Mouse (Mus musculus) heart, adult 18-20 months (tissue): ENCODE results near the gene Zfp345. TPM values are rescaled to one million over a fixed set of nuclear protein-coding genes. Genes with fewer than 3 reads are reported as not detected.
"Not testable (repeated sequence)": the region's sequence is repeated elsewhere in the genome, so short reads cannot be mapped to it uniquely, and the experiment has no call there.

Experiments
- DNase-seq, 2 experiments: peaks; one replicate each; pipeline ENCODE4 v3.0.0; 2021 to 2022; ENCODE audit warnings: mixed read lengths in 1 of 2
- long read RNA-seq, 2 experiments: library from polyadenylated mRNA; stranded (forward); transcript quantifications; one replicate each; pipeline ENCODE4 v2.0.0; 2021
- total RNA-seq, 2 experiments: library from RNA; stranded (reverse); gene quantifications; 2 replicates each; pipeline ENCODE4 v1.2.3; 2021

Zfp345 gene
- under 1 TPM; 0.20 to 0.26 TPM for total RNA-seq
- long read RNA-seq, experiment 1 = 0 reads
- long read RNA-seq, experiment 2 = 0 reads

DNA sequence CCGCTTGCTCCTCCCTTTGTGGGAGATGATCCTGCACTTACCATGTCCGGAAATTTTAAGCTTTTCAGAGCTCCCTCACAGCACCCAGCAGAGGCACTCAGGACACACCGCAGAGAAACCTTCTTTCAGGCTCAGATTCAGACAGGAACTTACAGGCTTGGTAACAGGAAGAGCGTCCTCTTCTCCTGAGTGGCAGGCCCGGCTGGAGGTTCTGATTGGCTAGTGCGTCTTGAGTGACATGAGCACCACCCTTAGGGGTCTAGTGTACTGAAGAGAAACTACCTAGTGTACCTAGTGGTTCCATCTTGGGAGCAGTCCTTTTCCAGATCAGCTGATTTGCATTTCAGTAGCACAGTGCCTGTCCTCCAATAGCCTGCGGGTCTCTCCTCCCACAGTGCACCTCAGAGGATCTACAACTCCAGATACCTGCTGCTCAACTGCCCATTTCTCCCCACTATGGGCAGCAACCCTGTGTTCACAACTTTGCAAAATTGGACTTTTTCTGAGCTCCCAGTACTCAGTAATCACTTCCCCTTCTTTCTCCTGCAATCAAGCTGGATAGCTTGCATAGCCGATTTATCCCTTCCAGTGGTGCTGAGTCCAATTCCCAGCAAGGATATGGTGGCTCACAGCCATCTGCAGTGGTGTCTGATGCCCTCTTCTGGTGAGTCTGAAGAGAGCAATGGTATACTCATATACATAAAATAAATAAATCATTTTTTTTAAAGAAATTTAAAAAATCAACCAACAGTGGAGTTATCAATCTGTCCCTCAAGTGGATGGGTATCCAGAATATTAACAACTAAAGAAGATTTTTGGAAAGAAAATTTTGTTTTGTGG lies at the start of gene Zfp345:
Gene Zfp345 (minus strand): TSS at position 153 of the 840 bp plus-strand sequence.
- DNase-seq = peak; percentile 2 to 22

DNA sequence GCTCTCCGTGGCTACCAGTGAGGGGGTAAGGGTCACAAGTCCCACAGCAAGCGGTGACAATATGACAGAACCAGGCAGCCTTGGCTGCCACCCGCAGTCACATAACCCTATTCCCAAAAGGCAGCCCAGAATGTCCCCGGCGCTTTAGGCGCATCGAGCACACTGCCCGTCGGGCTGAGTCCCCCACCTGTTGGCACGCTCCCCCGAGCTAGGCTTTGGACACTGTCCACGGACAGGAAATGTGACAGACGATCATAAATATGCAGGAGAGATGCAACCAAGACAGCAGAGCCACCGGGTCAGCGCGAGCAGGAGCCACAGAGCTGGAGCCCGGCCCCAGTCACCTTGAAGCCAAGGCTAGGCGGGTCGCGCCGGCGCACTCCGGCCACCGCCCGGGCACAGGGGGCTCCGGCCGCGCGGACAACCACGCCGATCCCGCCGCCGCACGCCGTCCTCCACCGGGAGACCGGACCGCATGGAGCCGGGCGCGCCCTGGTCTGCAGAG lies 40.9 kb upstream of the Zfp345 start:
- no peak for DNase-seq

DNA sequence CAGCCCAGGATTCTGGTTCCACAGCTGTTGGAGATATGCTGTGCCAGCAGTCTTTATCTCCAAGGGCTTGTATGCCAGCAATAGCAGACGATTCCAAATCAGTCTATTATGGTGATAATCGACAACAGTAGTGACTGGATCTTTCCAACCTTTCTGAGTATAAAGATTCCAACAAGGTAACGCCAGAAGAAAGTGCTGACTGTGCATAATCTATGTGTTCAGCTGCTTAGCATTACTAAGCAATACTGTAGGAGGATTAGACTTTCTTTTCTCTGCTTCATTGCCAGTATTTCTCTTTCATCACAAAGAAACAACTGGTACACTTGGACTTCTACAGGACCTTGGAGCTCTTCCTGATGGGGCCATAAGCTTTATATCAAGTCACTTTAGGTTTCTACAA lies 27.9 kb upstream of the Zfp345 start:
- DNase-seq = no peak

DNA sequence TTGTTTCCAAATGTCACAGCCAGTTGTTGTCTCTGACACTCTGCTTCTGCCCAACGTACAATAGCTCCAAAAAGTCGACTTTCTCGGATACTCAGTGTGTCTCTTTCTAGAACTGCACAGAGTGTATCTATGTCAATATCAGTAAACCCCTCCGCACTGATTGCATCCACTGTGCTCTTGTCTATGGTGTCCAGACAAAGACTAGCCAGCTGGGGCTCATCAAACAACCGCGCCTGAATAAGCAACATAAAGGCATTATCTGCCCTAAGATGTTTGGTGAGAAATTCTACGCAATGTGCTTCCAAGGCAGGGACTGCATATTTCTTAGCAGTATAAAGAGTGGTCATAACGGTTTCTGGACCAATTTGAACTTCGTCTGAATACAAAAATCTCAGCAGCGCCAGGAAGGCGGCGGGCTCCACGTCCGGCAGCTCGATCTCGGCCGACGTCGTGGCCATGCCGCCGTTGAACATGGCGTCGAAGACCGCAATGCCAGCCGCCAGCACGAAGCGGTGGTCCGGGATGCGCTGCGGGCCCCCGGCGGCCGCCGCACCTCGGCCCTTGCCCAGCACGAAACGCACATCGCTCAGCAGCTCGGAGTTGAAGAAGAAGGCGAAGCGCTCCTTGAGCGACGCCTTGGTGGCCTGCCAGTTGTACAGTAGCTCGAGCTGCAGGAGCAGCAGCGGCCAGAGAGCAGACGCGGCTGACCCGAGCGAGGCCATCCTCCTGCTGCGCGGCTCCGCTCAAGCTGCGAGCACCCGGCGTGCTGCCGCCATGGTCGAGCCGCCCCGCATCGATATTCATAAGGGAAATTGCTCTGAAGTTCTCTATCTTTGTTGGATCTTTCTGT lies 15.5 kb upstream of the Zfp345 start:
- DNase-seq = not testable (repeated sequence)

DNA sequence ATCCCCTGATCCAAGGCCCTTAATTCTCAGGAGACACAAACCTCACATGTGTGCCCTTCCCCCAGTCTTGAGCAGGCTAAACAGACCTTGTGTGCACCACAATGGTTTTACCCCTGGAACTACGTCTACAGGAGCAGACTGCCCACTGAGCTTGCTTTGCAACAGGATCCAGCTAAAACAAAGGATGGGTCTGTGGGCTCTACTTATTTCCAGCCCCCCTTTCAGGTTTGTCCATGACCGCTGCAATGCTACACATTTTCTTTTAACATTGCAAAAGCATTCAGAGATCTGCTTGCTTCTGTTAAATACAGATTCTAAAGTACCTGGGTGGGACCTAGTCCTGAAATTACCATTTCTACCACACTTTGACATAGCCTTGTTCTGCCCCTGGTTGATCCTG lies 8.1 kb upstream of the Zfp345 start:
- no peak for DNase-seq

DNA sequence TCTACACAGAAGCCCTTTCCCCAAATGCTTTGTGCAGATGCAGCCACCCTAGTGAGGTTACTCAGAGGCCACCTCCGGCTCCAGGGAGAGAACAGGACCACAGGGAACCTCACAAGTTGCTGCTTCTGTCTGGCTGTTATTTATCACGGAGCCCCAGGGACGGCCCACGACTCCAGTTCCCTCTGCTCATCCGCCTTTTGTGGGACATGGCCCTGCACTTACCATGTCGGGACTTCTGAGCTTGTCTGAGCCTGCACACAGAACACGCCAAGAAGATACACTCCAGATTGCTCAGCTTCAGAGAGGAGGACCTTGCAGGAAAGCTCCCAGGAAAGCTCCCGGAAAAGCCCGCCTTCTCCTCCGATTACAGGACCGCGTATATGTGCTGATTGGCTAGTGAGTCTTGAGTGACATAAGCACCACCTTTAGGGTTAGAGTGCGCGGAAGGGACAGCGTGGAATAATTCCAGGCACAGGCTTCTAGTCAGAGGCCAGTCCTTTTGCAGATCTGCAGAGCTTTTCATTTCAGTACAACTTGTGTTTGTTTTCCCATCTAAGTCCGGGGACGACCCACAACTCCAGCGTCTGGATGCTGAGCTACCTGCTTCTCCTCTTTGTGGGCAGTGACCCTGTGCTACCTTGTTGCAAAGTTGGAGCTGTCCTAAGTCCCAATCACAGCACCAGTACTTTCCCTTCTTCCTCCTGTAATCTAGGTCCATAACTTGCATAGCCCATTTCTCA lies 33.5 kb downstream of the Zfp345 start, which contains the start of gene Zfp442:
Gene Zfp442 (minus strand): TSS at position 307 of the 740 bp plus-strand sequence.
- peak; percentile 85 to 86 for DNase-seq

DNA sequence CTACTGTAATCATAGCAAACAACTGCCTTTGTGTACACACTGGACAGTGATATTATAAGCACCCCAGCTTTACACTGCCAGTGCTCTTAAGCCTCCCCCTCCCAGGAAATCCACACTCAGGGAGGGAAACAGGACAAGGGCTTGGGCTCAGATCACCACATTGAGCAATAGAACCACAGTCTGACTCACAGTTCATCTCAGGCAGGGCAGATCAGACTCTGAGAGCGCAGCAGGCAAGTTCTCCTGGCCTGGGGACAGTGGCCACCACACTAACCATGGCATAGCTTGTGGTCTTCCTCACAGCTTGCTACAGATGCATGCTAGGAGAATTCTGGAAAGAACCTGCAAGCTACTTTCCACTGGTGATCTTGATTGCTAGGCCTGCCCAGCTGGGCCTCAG lies 45.8 kb downstream of the Zfp345 start:
- not testable (repeated sequence) for DNase-seq

Other genes starting within 250 kb of the Zfp345 start
- 1 to 10 TPM; 1.9 to 2.3 TPM for gene Gm21994, start 229.5 kb downstream of the Zfp345 start, total RNA-seq
- under 1 TPM in 1 of 2 experiments, not detected in 1; 0.10 TPM for gene Gm14124, start 227.6 kb downstream of the Zfp345 start, total RNA-seq
- gene Gm10130, start 161.4 kb downstream of the Zfp345 start, total RNA-seq = 1 to 10 TPM; 2.0 to 2.6 TPM
- gene 3300002I08Rik, start 122.3 kb downstream of the Zfp345 start, total RNA-seq = 1 to 10 TPM; 1.8 to 3.7 TPM
- gene Zfp442, start 33.6 kb downstream of the Zfp345 start, total RNA-seq = 1 to 10 TPM; 6.5 to 7.5 TPM
- gene Cst7, start 85.3 kb upstream of the Zfp345 start, total RNA-seq = under 1 TPM; 0.27 to 0.49 TPM
- gene Apmap, start 123.5 kb upstream of the Zfp345 start, total RNA-seq = 10 to 100 TPM; 62.2 to 67.1 TPM
- gene Acss1, start 183.4 kb upstream of the Zfp345 start, total RNA-seq = 100 to 1,000 TPM; 261 to 288 TPM
- under 1 TPM in 1 of 2 experiments, not detected in 1; 0.10 TPM for gene Vsx1, start 204.3 kb upstream of the Zfp345 start, total RNA-seq